Mouse (Mus musculus): ENCODE measurements around the gene Sez6.
A peak's percentile ranks its signal among the peaks of the same experiment; 100 is the strongest.

The Sez6 gene

DNA sequence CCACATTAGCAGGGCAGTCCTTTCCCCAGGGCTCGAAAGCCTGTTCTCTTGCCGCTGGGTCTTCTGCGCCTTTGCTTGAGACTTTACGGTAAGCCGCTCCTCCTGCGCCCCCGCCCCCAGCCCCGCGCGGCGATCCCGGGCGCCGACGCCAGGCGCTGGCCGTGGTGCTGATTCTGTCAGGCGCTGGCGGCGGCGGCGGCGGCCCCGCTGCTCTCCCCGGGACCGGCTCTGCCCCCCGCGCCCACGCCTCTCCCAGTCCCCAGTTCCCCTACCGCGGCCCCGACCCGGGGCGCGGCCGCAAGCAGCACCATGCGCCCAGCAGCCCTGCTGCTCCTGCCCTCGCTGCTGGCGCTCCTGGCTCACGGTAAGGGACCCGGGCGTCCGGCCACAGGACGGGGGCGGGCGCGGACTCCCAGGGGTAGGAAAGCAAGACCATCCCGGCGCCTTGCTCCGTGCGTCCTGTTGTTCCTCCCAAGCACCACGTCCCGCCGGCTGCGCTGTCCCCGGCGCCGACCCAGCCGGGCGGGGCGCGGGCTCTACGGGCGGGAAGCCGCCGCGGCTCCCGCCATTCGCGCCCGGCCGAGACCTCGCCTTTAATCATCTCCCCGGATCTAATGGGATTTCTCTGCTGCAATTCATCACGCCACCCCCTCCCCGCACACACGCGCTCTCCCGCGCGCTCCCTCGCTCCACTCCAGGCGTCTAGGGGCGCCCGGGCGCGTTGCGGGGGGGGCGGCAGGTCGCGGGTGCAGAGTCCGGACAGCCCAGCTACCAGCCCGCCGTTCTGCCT, at the start of gene Sez6:
Sez6 (plus strand) TSS at position 50 of the 790 bp plus-strand sequence.
- peak; percentile 87 for DNase-seq

DNA sequence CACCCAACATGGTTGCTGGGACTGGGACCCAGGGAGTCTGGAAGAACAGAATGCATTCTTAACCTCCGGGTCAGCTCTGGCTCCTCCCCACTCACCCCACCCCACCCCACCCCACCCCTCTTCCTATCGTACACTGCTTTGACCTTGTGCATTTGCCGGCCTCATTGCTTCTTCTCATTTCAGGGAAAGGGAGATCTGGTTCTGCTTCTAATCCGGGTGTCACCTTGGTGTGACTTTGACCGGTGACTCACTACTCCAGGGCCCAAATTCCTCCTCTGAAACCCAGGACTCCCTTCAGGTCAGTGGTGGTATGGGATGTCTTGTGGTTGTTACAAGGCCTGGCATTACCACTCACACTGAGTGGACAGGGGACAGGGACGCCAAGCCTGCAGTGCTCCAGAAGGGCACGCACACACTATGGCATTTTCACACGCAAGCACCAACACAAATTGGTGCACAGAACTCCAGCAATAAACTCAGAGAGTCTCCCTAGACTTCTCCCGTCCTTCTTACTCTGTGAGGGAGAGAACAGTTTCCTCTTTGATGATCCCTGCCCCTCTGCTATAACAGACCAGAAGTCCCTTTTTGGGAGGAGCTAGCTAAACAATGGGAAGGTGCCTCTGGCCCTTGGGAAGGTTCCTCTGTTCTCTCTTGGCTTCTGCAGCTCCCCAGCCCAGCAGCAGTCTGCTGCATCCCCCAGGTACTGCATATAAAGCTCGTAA, 45.9 kb upstream of the Sez6 start:
- DNase-seq = no peak

DNA sequence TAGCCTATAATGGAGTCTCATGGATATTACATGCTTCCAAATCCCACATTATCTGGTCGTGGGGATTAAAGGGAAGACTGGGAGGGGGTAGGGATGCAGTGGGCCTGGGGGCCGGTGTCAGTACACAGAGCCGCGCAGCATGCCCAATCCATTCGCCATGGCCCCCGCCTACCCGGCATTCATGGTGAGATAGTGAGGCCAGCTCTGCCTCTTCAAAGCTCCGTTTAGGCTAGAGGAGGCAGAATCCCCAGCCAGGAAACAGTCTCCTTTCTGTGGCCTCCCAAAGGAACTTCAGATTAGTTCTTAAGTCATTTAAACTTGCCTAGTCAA, 45.4 kb upstream of the Sez6 start:
- DNase-seq = no peak

DNA sequence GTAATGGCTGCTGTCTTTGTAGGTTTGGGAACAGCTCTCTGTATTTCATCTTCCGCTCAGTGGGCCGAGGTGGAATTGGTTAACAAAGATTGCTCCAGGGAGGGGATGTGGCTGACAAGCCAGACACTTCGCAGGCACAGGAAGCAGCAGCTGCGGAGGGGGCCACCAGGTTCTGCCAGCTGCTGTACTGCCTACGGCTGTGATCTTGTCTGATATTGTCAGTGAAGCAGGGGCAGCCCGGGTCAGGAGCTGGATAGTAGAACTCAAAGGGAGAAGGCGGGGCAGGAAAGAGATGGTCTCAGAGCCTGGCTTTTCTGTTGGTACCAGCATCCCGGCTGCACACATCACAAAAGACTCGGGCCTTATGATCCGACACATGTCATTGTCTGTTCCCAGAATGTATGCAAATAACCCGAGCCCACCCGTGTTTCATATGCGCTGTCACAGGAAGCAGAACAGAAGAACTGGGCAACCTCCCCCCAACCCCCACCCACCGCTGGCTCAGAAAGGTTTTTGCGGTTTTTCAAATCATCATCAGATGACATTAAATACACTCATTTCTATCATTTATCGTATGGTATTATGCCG, 43.1 kb upstream of the Sez6 start:
- peak; percentile 65 for DNase-seq

DNA sequence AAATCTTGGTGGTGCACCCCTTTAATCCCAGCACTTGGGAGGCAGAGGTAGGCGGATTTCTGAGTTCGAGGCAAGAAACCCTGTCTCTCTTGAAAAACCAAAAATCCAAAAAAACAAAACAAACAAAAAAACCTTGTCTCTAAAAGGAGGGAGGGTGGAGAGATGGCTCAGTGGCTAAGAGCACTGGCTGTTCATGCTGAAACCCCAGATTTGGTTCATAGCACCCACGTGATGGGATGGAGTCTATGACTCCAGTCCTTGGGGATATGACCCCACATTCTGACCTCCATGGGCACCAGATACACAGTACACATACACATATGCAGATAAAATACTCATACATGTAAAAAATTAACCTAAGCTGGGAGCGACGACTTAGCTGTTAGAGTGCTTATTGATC, 41.8 kb upstream of the Sez6 start:
- no peak for DNase-seq

DNA sequence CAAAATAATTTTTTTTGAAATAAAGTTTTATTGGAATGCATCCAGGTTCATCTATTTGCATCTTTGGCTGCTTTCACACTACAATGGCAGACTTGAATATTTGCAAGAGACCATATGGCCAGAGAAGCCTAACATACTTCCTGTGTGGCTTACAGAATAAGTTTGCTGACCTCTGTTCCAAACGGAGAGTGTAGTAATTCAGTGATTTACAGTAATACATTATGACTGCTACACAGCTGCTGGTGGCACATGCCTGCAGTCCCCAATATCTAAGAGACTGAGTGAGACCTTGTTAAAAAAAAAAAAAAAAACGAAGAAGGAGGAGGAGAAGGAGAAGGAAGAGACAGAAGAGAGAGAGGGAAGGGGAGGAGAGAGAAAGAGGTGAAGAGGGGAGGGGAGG, 41.1 kb upstream of the Sez6 start:
- no peak for DNase-seq

DNA sequence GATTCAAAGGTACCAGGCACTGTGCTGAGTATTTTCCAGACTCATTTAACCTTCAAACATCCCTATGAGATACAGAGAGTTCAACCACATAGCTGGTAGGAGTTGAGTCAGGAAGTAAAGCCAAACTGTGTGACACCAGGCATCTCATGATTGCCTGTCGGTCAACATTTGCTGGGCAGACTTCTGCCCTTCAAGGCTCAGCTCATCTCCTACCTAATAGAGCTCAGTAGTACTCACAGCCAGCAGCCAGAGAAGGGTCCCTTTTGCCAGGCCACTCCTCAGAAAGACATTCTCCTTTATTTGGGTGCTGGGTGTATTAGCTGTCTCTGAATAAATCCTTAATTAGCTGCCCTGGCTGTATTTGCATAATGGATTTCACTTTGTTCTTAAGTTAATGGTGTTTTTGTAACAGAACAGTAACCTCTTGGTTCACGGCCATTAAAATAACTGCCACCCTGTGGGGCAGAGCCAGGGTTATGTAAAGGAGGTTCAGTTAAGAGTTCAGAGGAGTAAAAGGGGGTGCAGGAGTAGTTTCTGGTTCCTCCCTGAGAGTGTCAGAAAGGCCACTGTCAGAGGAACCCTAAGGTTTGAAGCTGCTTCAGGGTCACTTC, 39.8 kb upstream of the Sez6 start:
- DNase-seq = no peak

DNA sequence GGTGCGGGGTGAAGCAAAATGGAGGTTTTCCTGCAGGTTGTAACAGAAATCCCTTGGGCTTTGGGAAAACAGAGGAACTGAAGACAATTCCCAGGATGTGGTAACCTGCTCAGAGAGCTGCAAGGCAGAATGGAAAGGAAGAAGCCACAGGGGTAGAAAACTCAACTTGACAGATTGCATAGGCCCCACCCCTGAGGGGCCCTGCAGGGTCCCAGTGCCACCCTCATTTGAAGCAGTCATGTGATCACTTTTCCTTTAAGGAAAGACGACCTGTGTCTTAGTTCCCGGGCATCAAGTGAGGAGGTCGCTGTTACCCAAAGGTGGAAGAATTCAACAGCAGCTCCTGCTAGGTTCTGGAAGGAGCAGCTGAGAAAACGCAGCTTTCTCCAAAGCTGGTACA, 37.7 kb upstream of the Sez6 start:
- DNase-seq = no peak

DNA sequence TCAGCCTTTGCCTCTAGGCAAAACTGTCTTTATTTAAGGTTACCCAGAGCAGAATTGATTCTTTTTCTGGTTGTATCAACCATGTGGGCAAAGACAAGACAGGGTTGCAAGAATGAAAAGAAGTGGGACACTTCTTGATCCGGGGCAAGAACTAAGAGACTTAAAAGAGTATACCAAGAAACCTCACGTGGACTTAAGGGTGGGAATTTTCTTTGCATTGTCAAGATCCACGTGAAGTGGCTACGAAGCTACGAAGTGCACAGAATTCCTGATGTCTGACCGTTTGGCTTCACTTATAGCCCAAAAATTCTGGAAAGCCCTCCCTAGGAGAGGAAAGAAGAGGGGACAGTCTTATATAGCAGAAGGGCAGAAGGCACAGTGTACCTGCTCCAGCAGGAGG, 37.3 kb upstream of the Sez6 start:
- DNase-seq = no peak

DNA sequence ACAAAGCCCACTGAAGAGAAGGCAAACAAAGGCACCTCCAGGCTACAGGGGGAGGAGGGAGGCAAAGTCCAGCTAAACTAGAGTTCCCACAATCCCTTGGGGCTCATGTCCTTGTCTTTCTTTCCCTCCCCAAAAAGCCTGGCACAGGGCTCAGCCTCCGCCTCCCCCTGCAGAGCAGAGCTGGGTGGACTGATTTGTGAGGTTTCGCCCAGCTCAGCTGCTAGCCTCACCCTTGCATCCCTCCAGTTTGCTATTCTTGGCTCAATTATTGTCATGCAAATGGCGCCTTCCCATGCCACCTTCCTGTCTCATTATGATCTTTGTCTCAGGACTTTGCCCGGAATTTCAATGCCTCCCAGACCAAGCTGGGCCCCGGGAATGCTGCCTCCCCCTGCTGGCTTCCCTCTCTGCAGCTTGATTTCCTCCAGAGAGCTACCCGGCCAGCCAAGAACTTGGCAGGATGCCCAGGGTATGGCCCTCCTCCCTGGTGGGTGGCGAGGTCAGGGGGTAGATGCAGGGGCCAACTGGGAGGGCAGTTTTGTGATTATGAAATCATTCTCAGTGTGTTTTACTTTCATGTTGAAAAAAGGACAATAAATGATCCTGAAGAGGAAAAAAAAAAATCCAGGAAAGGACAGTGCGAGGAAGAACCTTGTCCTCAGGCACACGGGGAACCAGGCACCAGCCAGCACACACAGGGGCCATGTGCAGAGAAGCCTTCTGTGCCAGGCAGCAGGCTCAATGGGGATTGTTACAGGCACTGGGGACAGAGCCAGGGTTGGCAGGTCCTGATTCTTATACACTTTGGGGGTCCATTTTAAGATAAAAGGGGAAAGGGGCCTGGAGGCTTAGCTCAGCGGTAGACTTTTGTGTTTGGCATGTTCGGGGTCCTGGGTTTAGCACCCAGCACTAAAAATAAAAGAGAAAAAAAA, 36.5 kb upstream of the Sez6 start, which contains the start of gene Pipox:
Pipox (minus strand) TSS at position 310 of the 932 bp plus-strand sequence.
- peak; percentile 81 for DNase-seq

DNA sequence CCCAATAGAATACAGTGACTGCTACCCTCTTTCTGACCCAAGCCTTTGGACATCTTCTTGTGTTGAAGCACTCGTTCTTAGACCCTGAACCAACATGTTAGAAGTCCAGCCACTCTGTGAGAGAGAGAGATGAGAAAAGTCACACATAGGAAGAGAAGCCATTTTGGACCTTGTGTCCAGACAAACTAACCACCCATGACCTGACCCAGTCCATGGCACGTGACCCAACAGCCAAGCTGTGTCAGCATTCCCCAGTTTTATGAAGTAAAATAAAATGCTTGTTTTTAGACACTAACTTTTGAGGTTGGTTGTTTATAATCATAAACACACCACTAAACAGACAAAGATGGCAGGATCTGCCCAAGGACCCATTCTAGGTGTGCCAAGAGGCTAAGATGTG, 35.6 kb upstream of the Sez6 start:
- DNase-seq = no peak

DNA sequence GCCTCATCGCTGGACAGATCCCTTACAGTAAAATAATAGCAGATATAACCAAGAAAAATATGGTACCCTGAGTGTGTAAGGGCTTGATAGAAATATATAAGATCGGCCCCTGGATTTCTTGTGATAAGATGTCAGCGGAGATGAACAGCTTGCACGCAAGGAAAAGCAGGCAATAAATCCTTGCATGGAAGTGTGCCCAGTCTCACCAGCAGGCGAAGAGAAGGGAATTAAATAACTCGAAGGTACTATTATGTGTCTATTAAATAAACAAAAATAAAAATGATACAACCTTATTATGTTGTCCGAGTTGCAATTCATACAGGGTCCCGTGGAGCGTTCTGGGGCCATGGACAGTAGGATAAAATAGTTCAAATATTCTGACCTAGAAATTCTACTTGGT, 34.6 kb upstream of the Sez6 start:
- no peak for DNase-seq

DNA sequence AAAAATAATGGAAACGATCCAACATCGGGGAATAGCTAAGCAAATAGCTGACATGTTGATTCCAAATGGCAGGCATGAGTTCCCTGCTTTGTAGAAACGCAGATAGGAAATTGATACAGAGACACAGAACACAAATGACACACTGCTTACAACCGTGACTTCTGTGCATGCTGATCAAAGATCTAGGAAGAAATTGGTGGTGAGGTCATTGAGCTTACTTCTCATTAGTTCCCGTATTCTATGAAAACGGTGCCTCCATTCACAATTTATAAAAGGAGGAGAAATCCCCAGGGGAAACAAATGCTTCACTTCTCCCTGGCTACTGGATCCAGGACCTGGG, 34.1 kb upstream of the Sez6 start:
- DNase-seq = no peak

DNA sequence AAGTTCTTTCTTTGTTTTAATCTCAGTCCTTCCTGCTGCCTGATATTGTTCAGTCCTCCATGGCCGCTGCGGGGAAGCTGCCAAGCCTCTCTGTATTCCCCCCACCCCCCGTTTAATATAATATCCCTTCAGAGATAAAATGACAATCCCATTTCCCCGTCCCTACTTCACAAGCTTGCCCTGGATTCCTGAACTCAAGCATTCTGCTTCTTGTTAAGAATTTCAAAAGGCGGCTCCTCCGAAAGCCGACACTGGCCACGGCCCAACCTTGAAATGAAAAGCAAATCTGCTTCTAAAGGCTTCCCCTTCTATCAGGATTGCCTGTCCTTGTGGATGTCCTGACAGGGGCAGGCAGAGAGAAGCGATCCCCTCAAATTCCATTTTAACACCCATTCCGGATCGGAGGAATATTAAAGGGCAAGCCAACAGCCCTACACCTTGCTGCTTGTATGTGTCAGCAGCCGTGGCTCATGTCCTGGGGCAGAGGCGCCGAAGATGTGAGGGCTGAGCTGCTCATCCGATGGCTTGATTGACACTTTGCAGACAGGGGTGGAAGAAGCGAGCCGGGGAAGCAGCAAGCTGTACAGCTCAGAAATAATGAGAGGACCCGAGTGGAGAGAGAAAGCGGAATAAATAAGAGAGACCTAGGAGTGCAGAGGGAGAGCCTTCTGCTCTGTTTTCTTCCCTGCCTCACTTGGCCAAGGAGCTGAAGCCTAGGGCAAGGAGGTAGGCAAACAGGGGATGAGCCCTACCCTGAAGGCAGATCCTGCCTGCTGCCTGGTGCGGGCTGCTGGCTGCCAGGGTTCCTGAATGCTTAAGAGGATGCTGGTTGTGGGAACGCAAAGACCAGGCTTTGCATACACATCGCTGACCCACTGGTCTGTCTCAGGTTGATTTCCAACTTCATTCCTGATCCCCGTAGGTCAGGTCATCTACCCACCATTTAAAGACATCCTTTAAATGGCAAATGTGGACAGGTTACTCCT, 33.5 kb upstream of the Sez6 start:
- no peak for DNase-seq

DNA sequence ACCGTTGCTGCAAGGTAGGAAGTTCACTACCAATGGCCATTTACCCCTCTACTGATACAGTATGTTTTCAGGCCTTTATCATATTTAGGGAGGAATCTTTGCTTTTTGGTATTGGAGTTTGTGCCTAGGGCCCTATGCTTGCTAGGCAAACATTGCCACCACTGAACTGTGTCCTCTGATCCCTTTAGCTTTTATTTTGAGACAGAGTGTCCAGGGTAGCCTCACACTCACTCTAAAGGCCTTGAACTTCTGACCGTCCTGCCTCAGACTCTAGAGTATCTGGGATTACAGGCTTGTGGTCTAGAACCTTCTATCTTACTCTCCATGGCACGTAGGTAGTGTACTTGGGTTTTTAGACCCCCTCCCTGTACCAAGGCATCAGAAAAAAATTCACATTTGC, 30.4 kb upstream of the Sez6 start:
- no peak for DNase-seq

DNA sequence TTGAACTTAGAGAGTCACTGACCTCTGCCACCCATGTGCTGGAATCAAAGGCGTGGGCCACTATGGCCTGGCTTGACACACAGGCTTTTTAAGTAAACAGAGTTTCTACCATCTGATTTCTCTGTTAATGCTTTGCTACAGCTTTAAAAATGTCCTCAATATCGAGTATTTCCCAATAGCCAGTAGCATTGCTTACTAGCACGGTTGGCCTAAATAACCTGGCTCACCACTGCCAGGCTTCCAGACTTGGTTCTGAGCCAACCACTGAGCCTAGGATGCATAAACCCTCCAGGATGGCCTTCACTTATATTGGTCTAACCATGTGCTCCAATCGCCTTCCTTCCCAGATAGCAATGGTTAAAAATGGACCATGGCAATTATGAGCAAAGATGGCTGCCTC, 29.9 kb upstream of the Sez6 start:
- DNase-seq = no peak

DNA sequence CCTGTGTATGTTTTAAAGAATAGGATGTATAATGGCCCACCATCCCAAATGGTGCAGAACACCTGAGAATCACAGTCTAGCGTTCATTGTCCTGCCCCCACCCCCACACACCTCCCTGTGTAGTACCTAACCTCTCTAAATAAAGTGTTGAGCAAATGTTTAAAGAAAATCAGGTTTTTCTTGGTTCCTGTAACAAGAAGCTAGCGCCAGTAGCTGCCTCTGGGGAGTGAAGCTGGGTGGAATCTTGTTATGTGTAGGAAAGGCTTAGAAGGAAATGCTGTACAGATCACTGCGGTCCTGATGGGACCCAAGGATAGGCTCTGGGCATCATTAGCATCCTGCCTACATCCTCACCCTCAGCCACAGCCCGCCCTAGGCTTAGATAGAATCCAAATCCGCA, 29.2 kb upstream of the Sez6 start:
- no peak for DNase-seq

DNA sequence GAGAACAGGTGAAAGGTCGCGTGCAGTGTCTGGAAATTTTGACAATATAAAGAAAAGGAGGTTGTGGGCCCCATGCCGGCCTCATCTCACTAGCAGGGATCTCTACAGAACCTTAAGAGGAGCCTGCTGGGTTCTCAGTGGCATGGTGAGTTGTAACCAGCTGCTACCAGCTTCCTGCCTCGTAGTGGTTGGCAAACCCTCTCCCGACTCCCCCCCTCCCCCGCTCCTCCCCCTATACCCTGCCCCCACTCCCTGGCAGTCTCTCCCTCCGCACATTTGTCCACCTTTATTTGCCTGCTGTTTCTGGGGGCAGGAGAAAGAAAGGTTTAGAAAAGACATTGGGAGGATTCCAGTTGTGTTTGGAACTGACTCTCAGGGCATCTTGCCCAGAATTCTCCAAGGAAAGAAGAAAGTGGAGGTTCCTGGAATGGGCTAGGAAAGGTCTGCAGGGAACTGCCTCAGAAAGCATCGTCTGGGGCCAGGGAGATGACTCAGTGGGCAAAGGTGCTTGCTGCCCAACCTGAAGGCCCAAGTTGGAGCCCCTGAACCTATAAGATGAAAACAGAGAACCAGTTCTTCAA, 28.7 kb upstream of the Sez6 start:
- DNase-seq = peak; percentile 45

DNA sequence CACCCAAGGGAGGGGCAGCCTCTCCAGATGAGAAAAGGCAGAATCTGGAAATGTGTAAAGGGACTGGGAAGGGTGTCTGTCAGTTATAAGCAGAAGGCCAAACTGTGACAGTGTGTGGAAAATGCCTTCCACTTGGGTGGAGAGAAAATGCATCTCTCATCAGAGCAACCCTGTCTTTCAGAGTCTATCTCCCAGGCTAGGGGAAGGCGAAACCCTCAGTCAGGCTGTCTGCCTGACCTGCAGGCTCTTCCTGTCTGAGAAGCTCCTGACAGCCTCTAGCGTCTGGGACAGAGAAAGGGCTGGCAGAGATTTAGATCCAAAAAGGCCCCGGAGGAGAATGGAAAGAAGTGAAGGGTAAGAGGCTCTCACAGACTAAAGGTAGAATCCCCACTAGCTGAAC, 26.8 kb upstream of the Sez6 start:
- DNase-seq = no peak

DNA sequence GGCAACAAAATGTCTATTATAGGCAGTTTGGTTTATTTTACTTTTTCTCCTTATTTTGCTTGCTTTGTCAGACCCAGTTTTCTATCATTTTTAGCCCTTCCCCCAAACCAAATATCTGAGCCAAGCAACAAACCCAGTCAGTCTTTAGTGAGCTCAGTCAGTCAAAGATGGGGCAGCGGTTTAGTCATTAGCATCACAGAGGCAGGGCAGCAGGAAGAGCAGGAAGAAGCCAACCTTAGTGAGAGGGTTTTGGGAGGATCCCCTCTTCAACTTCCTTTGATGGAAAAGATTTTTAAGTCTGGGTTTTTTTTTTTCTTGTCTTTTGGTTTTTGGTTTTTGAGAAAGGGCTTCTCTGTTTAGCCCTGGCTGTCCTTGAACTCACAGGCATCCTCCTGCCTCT, 25.9 kb upstream of the Sez6 start:
- DNase-seq = no peak

DNA sequence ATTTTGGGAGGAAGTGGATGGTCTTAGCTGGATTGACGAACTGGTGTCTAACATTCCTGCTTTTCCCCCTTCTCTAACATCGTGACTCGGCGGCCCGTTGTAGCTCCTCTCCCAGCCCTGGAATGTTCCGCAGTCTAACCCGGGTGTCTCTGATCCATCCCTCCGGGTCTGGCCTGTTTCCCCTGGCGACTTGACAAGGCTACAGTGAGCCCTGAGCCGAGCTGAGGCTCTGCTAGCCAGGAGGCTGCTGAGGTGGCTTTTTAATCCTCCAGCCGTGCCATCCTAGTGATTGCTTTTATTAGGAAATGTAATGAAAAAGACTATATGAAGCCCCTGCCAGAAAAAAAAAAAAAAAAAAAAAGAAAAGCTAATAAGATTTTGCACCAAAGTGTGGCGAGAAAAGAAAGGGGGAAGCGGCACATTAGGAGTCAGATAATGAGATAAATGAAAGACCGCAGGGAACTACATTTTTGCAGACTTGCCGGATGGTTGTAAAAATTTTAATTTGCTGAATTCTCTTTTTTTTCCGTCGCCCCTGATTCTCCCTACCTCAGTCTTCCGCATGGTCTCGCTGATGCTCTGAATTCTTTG, 24.4 kb upstream of the Sez6 start:
- no peak for DNase-seq
